Mouse (Mus musculus) myocyte (in vitro differentiated cells): ENCODE measurements at regions not wholly inside any gene's neighbourhood (a gene's known extent, or its start where the extent isn't known, plus 50 kb on each side); places are given as distances from the start of the nearest gene placed in this dataset.

Experiments used
- E2F4 ChIP-seq: IDR thresholded peaks from one replicate; pipeline ENCODE4 v1.6.1; 2011; ENCODE audit warnings: mild to moderate bottlenecking, control low read depth, moderate library complexity; ENCODE audit not compliant: insufficient read depth
- MAX ChIP-seq: IDR thresholded peaks from one replicate; pipeline ENCODE4 v1.6.1; 2011; ENCODE audit warnings: low read depth, mild to moderate bottlenecking, control low read depth
- POLR2A ChIP-seq: IDR thresholded peaks from one replicate; pipeline ENCODE4 v1.6.1; 2011; ENCODE audit warnings: low read depth, mild to moderate bottlenecking, control low read depth, moderate library complexity; ENCODE audit not compliant: insufficient read length
- TCF12 ChIP-seq: IDR thresholded peaks from one replicate; pipeline ENCODE4 v1.6.1; 2011; ENCODE audit warnings: mild to moderate bottlenecking, control low read depth; ENCODE audit not compliant: poor library complexity, insufficient read depth, severe bottlenecking

- no peak for TF ChIP-seq TCF12
- no peak for TF ChIP-seq MAX
- no peak for TF ChIP-seq POLR2A
- no peak for TF ChIP-seq E2F4
Observed at GRCm38 (mm10) chr1:41275642-41276041, 470.2 kb downstream of the Tmem182 start.
